Mouse (Mus musculus): ENCODE data around the gene Ttll11.

- no peak for TF ChIP-seq POLR2A (IDR thresholded peaks at IDR 0.05; ENCODE audit: borderline replicate concordance, low read depth, low read length)
- TF ChIP-seq CTCF (IDR thresholded peaks at IDR 0.05; ENCODE audit: low read depth, low read length), result no peak
Measured at GRCm38 (mm10) chr2:35750533-35751141, 229.1 kb downstream of the Ttll11 start.

All from bone marrow macrophage, adult 2 months (primary cell).